Mouse (Mus musculus) kidney, adult 2 months (tissue): ENCODE measurements around the gene Cdh13.

Experiments
- CTCF ChIP-seq: fragments of 200-500 bp; conservative IDR thresholded peaks from 2 replicates; pipeline ENCODE4 v1.5.1; 2011; ENCODE audit warnings: low read depth, mild to moderate bottlenecking, control low read depth, low read length, moderate library complexity, mixed read lengths; ENCODE audit not compliant: insufficient read depth, insufficient read length
- POLR2A ChIP-seq: fragments of 200-500 bp; IDR thresholded peaks from one replicate; pipeline ENCODE4 v1.6.1; 2011; ENCODE audit warnings: low read depth, low read length, control low read depth

- no peak for TF ChIP-seq CTCF
- no peak for TF ChIP-seq POLR2A
These were observed 399.9 kb downstream of the Cdh13 start for GRCm38 (mm10) chr8:118683386-118683785.
